Mouse (Mus musculus): Measurements from ENCODE around the gene Gm20888. TPM values are rescaled to one million over a fixed set of nuclear protein-coding genes. Genes with fewer than 3 reads are reported as not detected.
"Not testable (repeated sequence)": the region's sequence is repeated elsewhere in the genome, so short reads cannot be mapped to it uniquely, and the experiment has no call there.

The Gm20888 gene
- total RNA-seq (2012; rRNA removed): not detected in 2 replicates
- not detected for polyA plus RNA-seq (2012; ENCODE audit: insufficient read depth in 1 of 2, insufficient read length in 2 of 2, low read depth in 1 of 2, low replicate concordance in 2 of 2, missing spikeins in 1 of 2)

GRCm38 (mm10) chrY:70441582-70441981 is at the start of gene Gm20888:
Gene Gm20888 (plus strand): TSS chrY:70441882.
- not testable (repeated sequence) for H3K79me2 ChIP-seq (ENCODE audit: control insufficient read depth, insufficient read depth, low read length, poor library complexity); H3K27ac ChIP-seq (ENCODE audit: control insufficient read depth, low read depth, low read length); H3K4me1 ChIP-seq (ENCODE audit: control insufficient read depth in 1 of 2, insufficient read depth in 2 of 2, low read length in 2 of 2); H3K9me3 ChIP-seq (replicated peaks; ENCODE audit: insufficient read depth, low read length); H3K36me3 ChIP-seq (ENCODE audit: control insufficient read depth in 1 of 2, insufficient read depth in 2 of 2, low read length in 2 of 2); H3K9ac ChIP-seq (ENCODE audit: control insufficient read depth, low read depth, low read length, poor library complexity, severe bottlenecking); H3K27me3 ChIP-seq (ENCODE audit: control insufficient read depth in 1 of 2, insufficient read depth in 2 of 2, low read length in 2 of 2); H3K4me3 ChIP-seq (ENCODE audit: control insufficient read depth in 1 of 2, insufficient read depth in 1 of 2, low read depth in 2 of 2, low read length in 2 of 2); DNase-seq (ENCODE audit: low read depth, low spot score)

Other genes starting within 250 kb of the Gm20888 start
- gene Gm21118, start 168.2 kb upstream of the Gm20888 start, total RNA-seq (2012; rRNA removed): not detected in 2 replicates
- gene Gm21118, start 168.2 kb upstream of the Gm20888 start, polyA plus RNA-seq (2012; ENCODE audit: insufficient read depth in 1 of 2, insufficient read length in 2 of 2, low read depth in 1 of 2, low replicate concordance in 2 of 2, missing spikeins in 1 of 2): not detected
- not detected in 2 replicates for gene Gm29423, start 138.6 kb upstream of the Gm20888 start, total RNA-seq (2012; rRNA removed)
- gene Gm29423, start 138.6 kb upstream of the Gm20888 start, polyA plus RNA-seq (2012; ENCODE audit: insufficient read depth in 1 of 2, insufficient read length in 2 of 2, low read depth in 1 of 2, low replicate concordance in 2 of 2, missing spikeins in 1 of 2): not detected
- gene Gm29644, start 138.5 kb upstream of the Gm20888 start, total RNA-seq (2012; rRNA removed): not detected in 2 replicates
- gene Gm29644, start 138.5 kb upstream of the Gm20888 start, polyA plus RNA-seq (2012; ENCODE audit: insufficient read depth in 1 of 2, insufficient read length in 2 of 2, low read depth in 1 of 2, low replicate concordance in 2 of 2, missing spikeins in 1 of 2): not detected